Mouse (Mus musculus) forebrain, embryonic 11.5 days (tissue): ENCODE data around the gene Naif1. TPM values are rescaled to one million over a fixed set of nuclear protein-coding genes. Genes with fewer than 3 reads are reported as not detected.
"Not testable (repeated sequence)": the region's sequence is repeated elsewhere in the genome, so short reads cannot be mapped to it uniquely, and the experiment has no call there.

Experiments
- ATAC-seq: fragments of 200-750 bp; cut with Nextera tagmentation; replicated peaks from 2 replicates; pipeline ENCODE4 v1.8.0; 2017; ENCODE audit warnings: moderate TSS enrichment; ENCODE audit not compliant: low FRiP score
- DNase-seq: peaks from one replicate; pipeline ENCODE4 v3.0.0-alpha.2; 2017; ENCODE audit warnings: low spot score
- H3K27ac ChIP-seq: fragments of 300-500 bp; sonication (generic); 2 replicates; pipeline ENCODE4 v1.5.1; 2014; ENCODE audit warnings: low read depth, low read length
- H3K27me3 ChIP-seq: fragments of 300-500 bp; sonication (generic); 2 replicates; pipeline ENCODE4 v1.6.1; 2014; ENCODE audit warnings: mild to moderate bottlenecking, low read length, mixed read lengths; ENCODE audit not compliant: control insufficient read depth, insufficient read depth
- H3K36me3 ChIP-seq: fragments of 300-500 bp; sonication (generic); 2 replicates; pipeline ENCODE4 v1.6.1; 2014; ENCODE audit warnings: mild to moderate bottlenecking, low read length, moderate library complexity, mixed read lengths; ENCODE audit not compliant: control insufficient read depth, insufficient read depth
- H3K4me1 ChIP-seq: fragments of 300-500 bp; sonication (generic); replicated peaks from 2 replicates; pipeline ENCODE4 v1.6.1; 2014; ENCODE audit warnings: low read length, mixed read lengths; ENCODE audit not compliant: control insufficient read depth, insufficient read depth
- H3K4me2 ChIP-seq: fragments of 300-500 bp; sonication (generic); 2 replicates; pipeline ENCODE4 v1.6.1; 2014; ENCODE audit warnings: low read depth, mild to moderate bottlenecking, low read length, moderate library complexity, mixed read lengths; ENCODE audit not compliant: severe bottlenecking
- H3K4me3 ChIP-seq: fragments of 300-500 bp; sonication (generic); 2 replicates; pipeline ENCODE4 v1.5.1; 2014; ENCODE audit warnings: low read depth, low read length
- H3K9ac ChIP-seq: fragments of 300-500 bp; sonication (generic); 2 replicates; pipeline ENCODE4 v1.6.1; 2014; ENCODE audit warnings: low read length
- H3K9me3 ChIP-seq: fragments of 300-500 bp; sonication (generic); 2 replicates; pipeline ENCODE4 v1.6.1; 2016; ENCODE audit warnings: low read length, mixed read lengths; ENCODE audit not compliant: control insufficient read depth
- WGBS: fragments of 180-500 bp; shearing (Covaris S2); extraction: QIAGEN DNeasy Blood & Tissue Kit; methylation state at CpG from one replicate; pipeline ENCODE4 v1.1.7; 2014; 5-methylcytosine and 5-hydroxymethylcytosine counted together
- polyA plus RNA-seq: library from polyadenylated mRNA; unstranded; fragments of >200 nt; fragmentation: Nextera tagmentation; extraction: Ambion mirVana; gene quantifications from 2 replicates; pipeline ENCODE4 v1.2.1, GENCODE M21; 2014

The Naif1 gene
- polyA plus RNA-seq, 1 experiment from 2014 or later: 6.6 TPM

DNA sequence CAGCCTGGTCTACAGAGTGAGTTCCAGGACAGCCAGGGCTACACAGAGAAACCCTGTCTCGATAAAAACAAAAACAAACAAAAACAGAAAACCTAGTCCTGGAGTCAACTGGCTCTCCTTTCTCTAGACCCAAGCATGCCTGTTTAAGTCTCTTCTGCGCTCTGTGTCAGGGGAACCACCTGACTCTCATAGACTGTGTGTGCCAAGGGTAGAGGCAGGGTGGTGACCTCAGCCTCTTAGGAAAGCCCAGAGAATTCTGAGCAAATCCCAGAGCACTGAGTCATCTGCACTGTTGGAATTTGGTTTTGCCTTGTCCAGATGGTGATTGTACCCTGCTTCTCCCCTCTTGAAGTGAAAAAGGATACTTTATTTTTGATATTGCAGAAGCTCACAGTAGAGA is 8.0 kb downstream of the Naif1 start:
- Histone ChIP-seq H3K9me3 (no peaks in the 10 kb centered on the region), H3K4me1 (no peaks in the 10 kb centered on the region), H3K36me3 (no peaks in the 10 kb centered on the region), H3K4me3 (no peak overlapping the region), H3K27me3 (no peaks in the 10 kb centered on the region), H3K27ac (no peak overlapping the region), H3K4me2 (no peak overlapping the region), H3K9ac (no peak overlapping the region)
- WGBS: 94% methylated on average over 2 of the region's 2 CpGs
- DNase-seq: no peak
- no peak for ATAC-seq

DNA sequence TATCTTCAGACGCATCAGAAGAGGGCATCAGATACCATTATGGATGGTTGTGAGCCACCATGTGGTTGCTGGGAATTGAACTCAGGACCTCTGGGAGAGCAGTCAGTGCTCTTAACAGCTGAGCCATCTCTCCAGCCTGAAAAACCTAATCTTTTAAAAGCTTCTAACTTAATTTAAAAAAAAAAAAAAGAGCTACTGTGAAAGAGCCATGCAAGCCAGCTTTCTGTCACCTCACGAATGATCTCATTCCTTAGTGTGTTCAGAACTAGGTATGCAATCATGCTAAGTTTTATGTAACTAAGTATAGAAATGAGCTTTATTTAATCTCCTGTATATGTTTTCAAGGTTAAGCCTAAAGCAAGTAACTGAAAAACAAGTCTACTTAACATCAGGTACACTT is 9.4 kb downstream of the Naif1 start:
- H3K27ac ChIP-seq: no peak overlapping the region
- DNase-seq: no peak
- H3K4me1 ChIP-seq: no peaks in the 10 kb centered on the region
- H3K9ac ChIP-seq: no peak overlapping the region
- no peak overlapping the region for H3K4me2 ChIP-seq
- H3K4me3 ChIP-seq: no peak overlapping the region
- no peak for ATAC-seq
- WGBS: 96% methylated on average over 2 of the region's 2 CpGs
- H3K9me3 ChIP-seq: no peaks in the 10 kb centered on the region
- H3K36me3 ChIP-seq: no peaks in the 10 kb centered on the region
- H3K27me3 ChIP-seq: no peaks in the 10 kb centered on the region

DNA sequence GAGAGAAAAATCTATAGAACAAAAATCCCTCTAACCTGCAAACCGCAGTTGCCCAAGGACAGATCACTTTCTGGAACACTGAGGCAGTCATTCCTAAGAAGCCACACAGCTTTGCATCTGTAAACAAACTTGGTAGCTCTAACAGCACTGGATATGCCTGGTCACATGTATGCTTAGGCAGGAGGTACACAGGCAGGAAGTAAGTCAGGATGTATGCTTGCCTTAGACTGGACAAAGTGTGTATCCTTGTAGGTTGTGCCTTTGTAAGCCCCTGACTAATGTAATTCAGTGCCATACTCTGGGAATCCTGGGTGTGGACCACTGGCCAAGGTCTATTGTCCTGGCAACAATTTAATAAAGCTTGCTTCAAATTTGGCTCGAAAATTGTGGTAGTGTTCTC is 13.5 kb downstream of the Naif1 start:
- H3K4me1 ChIP-seq: no peaks in the 10 kb centered on the region
- H3K36me3 ChIP-seq: no peaks in the 10 kb centered on the region
- no peak overlapping the region for H3K4me3 ChIP-seq
- no peak overlapping the region for H3K27ac ChIP-seq
- ATAC-seq (no peak), DNase-seq (no peak)
- no peaks in the 10 kb centered on the region for H3K27me3 ChIP-seq
- H3K4me2 ChIP-seq: no peak overlapping the region
- H3K9ac ChIP-seq: no peak overlapping the region
- no peaks in the 10 kb centered on the region for H3K9me3 ChIP-seq
- WGBS: 75% methylated on average over 2 of the region's 2 CpGs

DNA sequence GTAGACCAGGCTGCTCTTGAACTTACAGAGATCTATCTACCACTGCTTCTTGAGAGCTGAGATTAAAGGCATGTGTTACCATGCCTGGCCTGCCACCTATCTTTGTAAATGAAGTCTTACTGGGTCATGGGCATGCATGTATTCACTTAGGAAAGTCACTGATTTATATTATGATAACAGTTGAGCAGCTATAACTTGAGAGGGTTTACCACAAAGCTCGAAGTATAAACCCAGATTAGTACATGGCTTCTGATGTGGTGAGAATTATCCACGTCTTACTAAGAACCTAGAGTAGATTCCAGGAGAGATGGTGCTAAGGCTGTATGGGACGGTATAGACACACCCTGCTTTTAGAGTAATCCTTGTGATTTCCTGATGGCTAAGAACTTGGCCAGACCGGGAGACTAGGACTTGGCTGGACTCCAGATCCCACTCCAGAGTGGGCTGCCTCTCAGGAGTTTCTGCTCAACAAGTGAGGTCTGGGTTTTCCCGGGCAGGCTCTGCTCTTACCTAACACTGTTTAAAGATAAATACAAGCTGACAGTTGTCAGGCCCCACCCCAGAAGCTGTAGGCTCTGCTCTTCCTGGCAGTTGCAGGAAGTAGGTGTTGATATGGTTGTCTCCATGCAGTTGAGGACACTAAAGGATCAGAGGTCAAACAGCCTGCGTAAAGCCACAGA is 14.1 kb downstream of the Naif1 start:
- WGBS: 87% methylated on average over 6 of the region's 6 CpGs
- no peak overlapping the region for H3K4me3 ChIP-seq
- no peak overlapping the region for H3K27ac ChIP-seq
- no peaks in the 10 kb centered on the region for H3K36me3 ChIP-seq
- no peaks in the 10 kb centered on the region for H3K4me1 ChIP-seq
- H3K4me2 ChIP-seq: no peak overlapping the region
- H3K9ac ChIP-seq: no peak overlapping the region
- H3K9me3 ChIP-seq: no peaks in the 10 kb centered on the region
- H3K27me3 ChIP-seq: no peaks in the 10 kb centered on the region
- ATAC-seq (no peak), DNase-seq (no peak)

DNA sequence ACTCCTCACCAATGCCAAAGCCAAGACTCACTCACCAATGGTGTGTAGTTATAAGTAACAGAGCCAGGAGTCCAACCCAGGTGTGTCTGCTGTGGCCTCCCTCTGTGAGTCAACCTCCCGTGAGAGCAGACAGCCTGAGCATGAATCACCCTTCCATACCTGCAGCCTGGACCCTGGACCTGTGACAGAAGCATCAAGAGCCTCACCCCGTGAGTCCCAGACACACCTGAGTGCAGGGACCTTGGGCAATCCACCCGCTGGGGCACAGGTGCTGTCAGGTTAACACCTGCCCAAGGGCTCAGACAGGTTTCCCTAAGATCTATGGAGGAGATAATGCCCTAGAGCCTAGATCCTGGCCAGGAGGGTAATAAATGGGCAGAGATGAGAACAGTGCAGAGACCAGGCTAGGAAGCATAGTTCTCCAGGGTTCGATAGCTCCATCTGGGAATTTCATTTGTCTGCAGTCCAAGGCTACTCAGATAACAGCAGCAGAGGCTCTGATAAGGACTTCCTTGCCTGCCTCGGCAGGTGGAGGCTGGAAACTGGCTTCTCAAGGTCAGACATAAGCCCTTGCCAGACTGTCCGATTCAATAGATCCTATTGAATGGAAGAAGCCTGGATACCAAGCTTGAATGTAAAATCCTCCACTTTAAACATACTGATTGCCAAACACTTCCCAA is 20.9 kb downstream of the Naif1 start:
- ATAC-seq: no peak
- H3K9me3 ChIP-seq: no peaks in the 10 kb centered on the region
- H3K4me1 ChIP-seq: no peaks in the 10 kb centered on the region
- no peaks in the 10 kb centered on the region for H3K27me3 ChIP-seq
- H3K4me2 ChIP-seq: no peak overlapping the region
- no peak overlapping the region for H3K4me3 ChIP-seq
- H3K9ac ChIP-seq: no peak overlapping the region
- no peaks in the 10 kb centered on the region for H3K36me3 ChIP-seq
- 89% methylated on average over 6 of the region's 6 CpGs for WGBS
- DNase-seq: no peak
- no peak overlapping the region for H3K27ac ChIP-seq

DNA sequence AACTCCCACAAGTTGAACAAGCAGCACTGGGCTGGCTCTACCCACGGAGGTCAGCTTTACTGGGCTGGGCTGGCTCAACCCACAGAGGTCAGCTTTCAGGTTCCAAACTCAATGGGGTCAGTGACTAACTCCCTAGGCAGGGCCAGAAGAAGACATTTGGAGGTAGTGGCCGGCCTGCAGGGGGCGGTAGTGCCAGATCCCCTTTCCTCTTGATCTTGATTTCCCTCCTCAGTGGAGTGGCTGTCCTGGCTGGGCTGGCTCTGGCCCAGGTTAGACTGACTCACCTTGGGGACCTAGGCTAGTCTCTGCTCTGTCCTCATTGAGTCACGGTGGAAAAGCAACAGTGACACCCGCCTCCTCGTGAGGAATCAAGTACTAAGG is 21.4 kb downstream of the Naif1 start:
- 80% methylated on average over 6 of the region's 6 CpGs for WGBS

DNA sequence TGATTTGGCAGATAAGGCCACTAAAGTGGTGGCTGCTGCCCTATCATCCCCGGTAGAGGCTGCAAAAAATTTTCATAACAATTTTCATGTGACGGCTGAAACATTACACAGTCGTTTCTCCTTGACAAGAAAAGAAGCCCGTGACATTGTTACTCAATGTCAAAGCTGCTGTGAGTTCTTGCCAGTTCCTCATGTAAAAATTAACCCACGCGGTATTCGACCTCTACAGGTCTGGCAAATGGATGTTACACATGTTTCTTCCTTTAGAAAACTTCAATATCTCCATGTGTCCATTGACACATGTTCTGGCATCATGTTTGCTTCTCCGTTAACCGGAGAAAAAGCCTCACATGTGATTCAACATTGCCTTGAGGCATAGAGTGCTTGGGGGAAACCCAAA is 25.1 kb downstream of the Naif1 start:
- not testable (repeated sequence) for H3K4me3 ChIP-seq, H3K4me2 ChIP-seq, ATAC-seq, H3K9me3 ChIP-seq, H3K36me3 ChIP-seq, H3K4me1 ChIP-seq, H3K27me3 ChIP-seq, DNase-seq, H3K9ac ChIP-seq, H3K27ac ChIP-seq
- WGBS: 100% methylated on average over 3 of the region's 9 CpGs

More for the DNA sequence above, 21.4 kb downstream of the Naif1 start:
- no peak overlapping the region for H3K4me3 ChIP-seq
- H3K4me2 ChIP-seq: no peak overlapping the region
- DNase-seq (no peak), ATAC-seq (no peak)
- no peaks in the 10 kb centered on the region for H3K27me3 ChIP-seq
- no peaks in the 10 kb centered on the region for H3K4me1 ChIP-seq
- no peak overlapping the region for H3K27ac ChIP-seq
- H3K9ac ChIP-seq: no peak overlapping the region
- H3K36me3 ChIP-seq: no peaks in the 10 kb centered on the region
- H3K9me3 ChIP-seq: no peaks in the 10 kb centered on the region

DNA sequence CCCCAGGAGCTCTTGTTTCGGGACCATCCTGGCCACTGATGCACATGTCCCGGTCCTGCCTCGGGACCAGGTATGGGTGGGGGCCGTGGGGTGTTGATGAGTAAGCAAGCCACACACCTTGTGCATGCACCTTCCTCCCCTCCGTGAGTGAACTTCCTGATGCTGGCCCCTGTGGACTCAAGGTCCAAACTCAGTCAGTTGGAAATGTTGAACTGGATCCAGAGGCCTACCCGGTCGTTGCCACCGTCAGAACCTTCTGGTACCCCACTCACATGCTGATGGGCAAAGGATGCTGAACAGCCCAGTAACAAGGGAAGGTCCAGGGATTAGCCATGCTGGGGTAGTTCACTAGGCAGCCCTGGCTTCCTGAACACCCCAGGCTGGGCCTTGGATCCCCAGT is 32.1 kb downstream of the Naif1 start:
- Histone ChIP-seq H3K4me2 (no peak overlapping the region), H3K36me3 (no peaks in the 10 kb centered on the region), H3K4me1 (no peaks in the 10 kb centered on the region), H3K27ac (no peak overlapping the region), H3K27me3 (no peaks in the 10 kb centered on the region), H3K4me3 (no peak overlapping the region), H3K9me3 (no peaks in the 10 kb centered on the region), H3K9ac (no peak overlapping the region)
- ATAC-seq (no peak), DNase-seq (no peak)
- WGBS: 96% methylated on average over 8 of the region's 8 CpGs
